Mouse (Mus musculus): ENCODE results near the gene Gm45716.

- TF ChIP-seq POLR2A (IDR thresholded peaks at IDR 0.05; ENCODE audit: borderline replicate concordance, low read depth, low read length) (no peak), CTCF (IDR thresholded peaks at IDR 0.05; ENCODE audit: low read depth, low read length) (no peak)
Measured at GRCm38 (mm10) chr11:90168338-90169065, 19.0 kb upstream of the Gm45716 start.

Data from bone marrow macrophage, adult 2 months (primary cell).